Mouse (Mus musculus) cerebellum, adult 2 months (tissue): ENCODE measurements at regions not wholly inside any gene's neighbourhood (a gene's known extent, or its start where the extent isn't known, plus 50 kb on each side); places are given as distances from the start of the nearest gene placed in this dataset.

Source experiments
- CTCF ChIP-seq: fragments of 200-500 bp; IDR thresholded peaks from 2 replicates; pipeline ENCODE4 v1.5.1; 2011; ENCODE audit warnings: low read depth, mild to moderate bottlenecking, control low read depth, low read length, moderate library complexity, borderline replicate concordance; ENCODE audit not compliant: insufficient read depth
- POLR2A ChIP-seq: fragments of 200-500 bp; IDR thresholded peaks from 2 replicates; pipeline ENCODE4 v1.6.1; 2011; ENCODE audit warnings: low read length, control low read depth, borderline replicate concordance; ENCODE audit not compliant: insufficient read depth

- TF ChIP-seq CTCF (no peak), POLR2A (no peak)
Observed at GRCm38 (mm10) chr19:42668385-42669098, 55.9 kb upstream of the Loxl4 start.
